In genomic region chr16:63084021-63084756, GRCm38 (mm10) we compare ENCODE assay signal across 15 mouse cellular contexts.
A peak's percentile ranks its signal among the peaks of the same experiment; 100 is the strongest.
DNase-seq lines count a peak whose midpoint lies in the region; ATAC-seq and TF ChIP-seq lines count a peak whose summit lies in the region.
"Had no signal": no experiment of that assay in that cellular context is flagged by ENCODE, and none has a peak within 500 bp of the region (broad histone marks: within the 10 kb centered on the region; RNA-seq: fewer than 3 reads in every experiment).

No protein-coding gene starts in this region.

- no peak overlapping the region for H3K27ac ChIP-seq in hindbrain, postnatal 0 days
- no peak overlapping the region for H3K27ac ChIP-seq in neural tube, embryonic 15.5 days (replicated peaks)
- H3K27ac ChIP-seq: embryonic facial prominence, embryonic 15.5 days had no signal

- DNase-seq in heart, adult 11 months, result peak; percentile 45
- no peak for DNase-seq in heart, adult 8-10 months (ENCODE audit: low spot score)
- DNase-seq in retina, postnatal 1 day, result peak; percentile 15
- no peak for DNase-seq in retina, embryonic 14.5 days (ENCODE audit: low spot score)
- peak; percentile 55 for DNase-seq in hindbrain, postnatal 0 days (ENCODE audit: low spot score)
- DNase-seq in cerebellum, adult 18-20 months, result no peak
- no peak for DNase-seq in gastrocnemius, postnatal 14 days
- DNase-seq: cerebellum, postnatal 36 days; liver, postnatal 0 days; thymus, postnatal 4 days had no signal

- peak; percentile 48; the same call in 1 of the 2 replicates for ATAC-seq in hindbrain, postnatal 0 days
- ATAC-seq in neural tube, embryonic 15.5 days (ENCODE audit: low FRiP score), result peak; percentile 75
- ATAC-seq: activated CD4-positive, CD25-positive, alpha-beta regulatory T cell, adult 4 months; inflammation-experienced regulatory T-cells, adult 6 months; liver, postnatal 0 days had no signal

- H3K27me3 ChIP-seq in hindbrain, postnatal 0 days (ENCODE audit: insufficient read depth, low read length), result no peaks in the 10 kb centered on the region
- no peaks in the 10 kb centered on the region for H3K27me3 ChIP-seq in neural tube, embryonic 15.5 days (replicated peaks)
- H3K27me3 ChIP-seq: CH12.LX; embryonic facial prominence, embryonic 15.5 days had no signal

- intact Hi-C loops in gastrocnemius, postnatal 14 days (cut with DNase I; ENCODE audit: low total_unique reads), result no loop called here

- no peaks in the 10 kb centered on the region for H3K36me3 ChIP-seq in hindbrain, postnatal 0 days (ENCODE audit: insufficient read depth, low read length)
- no peaks in the 10 kb centered on the region for H3K36me3 ChIP-seq in neural tube, embryonic 15.5 days
- H3K36me3 ChIP-seq: embryonic facial prominence, embryonic 15.5 days had no signal

- TF ChIP-seq CTCF in hindbrain, postnatal 0 days (IDR thresholded peaks at IDR 0.05; ENCODE audit: low read depth), result no peak

- no peaks in the 10 kb centered on the region; the same call in 1 of the 2 replicates for H3K4me1 ChIP-seq in hindbrain, postnatal 0 days (ENCODE audit: insufficient read depth, low read length)
- H3K4me1 ChIP-seq in neural tube, embryonic 15.5 days, result peaks cover 8% of the 10 kb centered on the region; the same call in 1 of the 2 replicates
- H3K4me1 ChIP-seq: embryonic facial prominence, embryonic 15.5 days had no signal

- no peak overlapping the region for H3K4me2 ChIP-seq in hindbrain, postnatal 0 days (ENCODE audit: low read depth, low read length)
- H3K4me2 ChIP-seq in neural tube, embryonic 15.5 days, result 0 out of 2 replicates have a peak overlapping the region, but pooled peaks have one; percentile 1
- H3K4me2 ChIP-seq: embryonic facial prominence, embryonic 15.5 days had no signal

- WGBS in hindbrain, postnatal 0 days, result 42% methylated on average over 10 of the region's 10 CpGs
- WGBS in neural tube, embryonic 15.5 days, result 18% methylated on average over 10 of the region's 10 CpGs

- no peak overlapping the region for H3K9ac ChIP-seq in hindbrain, postnatal 0 days (replicated peaks; ENCODE audit: low read length)
- H3K9ac ChIP-seq in neural tube, embryonic 15.5 days (replicated peaks), result no peak overlapping the region
- H3K9ac ChIP-seq: embryonic facial prominence, embryonic 15.5 days; liver, postnatal 0 days had no signal

- H3K9me3 ChIP-seq in hindbrain, postnatal 0 days (ENCODE audit: low read length), result no peaks in the 10 kb centered on the region
- H3K9me3 ChIP-seq in neural tube, embryonic 15.5 days (replicated peaks), result no peaks in the 10 kb centered on the region
- H3K9me3 ChIP-seq: embryonic facial prominence, embryonic 15.5 days had no signal

- no peak overlapping the region for H3K4me3 ChIP-seq in hindbrain, postnatal 0 days (ENCODE audit: low read length)
- H3K4me3 ChIP-seq in neural tube, embryonic 15.5 days (replicated peaks), result no peak overlapping the region
- H3K4me3 ChIP-seq: embryonic facial prominence, embryonic 15.5 days had no signal

Comparison
In these comparisons a context has a peak if more than half of its experiments do, and no peak if none do; other contexts are left out.
1. DNase-seq: peak in heart, adult 11 months (single experiment), retina, postnatal 1 day (single experiment) and hindbrain, postnatal 0 days (single experiment); none in heart, adult 8-10 months (single experiment), retina, embryonic 14.5 days (single experiment), cerebellum, adult 18-20 months (0 of 2) and gastrocnemius, postnatal 14 days (single experiment).